Mouse (Mus musculus) kidney, adult 2 months (tissue): ENCODE data around the gene Stk38l.

Experiments
- CTCF ChIP-seq: fragments of 200-500 bp; conservative IDR thresholded peaks from 2 replicates; pipeline ENCODE4 v1.5.1; 2011; ENCODE audit warnings: low read depth, mild to moderate bottlenecking, control low read depth, low read length, moderate library complexity, mixed read lengths; ENCODE audit not compliant: insufficient read depth, insufficient read length
- POLR2A ChIP-seq: fragments of 200-500 bp; IDR thresholded peaks from one replicate; pipeline ENCODE4 v1.6.1; 2011; ENCODE audit warnings: low read depth, low read length, control low read depth

GRCm38 (mm10) chr6:146732676-146733075 lies 7.9 kb downstream of the Stk38l start:
- TF ChIP-seq POLR2A = no peak
- no peak for TF ChIP-seq CTCF
